Mouse (Mus musculus) T-helper 17 cell (primary cell): ENCODE results near the gene Ank3.

Experiments used
- in situ Hi-C, 2 experiments: fragments of 300-600 bp; cut with MboI, MseI; formaldehyde crosslinking; loops; 1 replicate in 1 of 2; 2 replicates in 1 of 2; pipeline ENCODE4 v1.15.1; 2025; ENCODE audit warnings: high pct_unique_total_duplicates in 2 of 2

The Ank3 gene

DNA sequence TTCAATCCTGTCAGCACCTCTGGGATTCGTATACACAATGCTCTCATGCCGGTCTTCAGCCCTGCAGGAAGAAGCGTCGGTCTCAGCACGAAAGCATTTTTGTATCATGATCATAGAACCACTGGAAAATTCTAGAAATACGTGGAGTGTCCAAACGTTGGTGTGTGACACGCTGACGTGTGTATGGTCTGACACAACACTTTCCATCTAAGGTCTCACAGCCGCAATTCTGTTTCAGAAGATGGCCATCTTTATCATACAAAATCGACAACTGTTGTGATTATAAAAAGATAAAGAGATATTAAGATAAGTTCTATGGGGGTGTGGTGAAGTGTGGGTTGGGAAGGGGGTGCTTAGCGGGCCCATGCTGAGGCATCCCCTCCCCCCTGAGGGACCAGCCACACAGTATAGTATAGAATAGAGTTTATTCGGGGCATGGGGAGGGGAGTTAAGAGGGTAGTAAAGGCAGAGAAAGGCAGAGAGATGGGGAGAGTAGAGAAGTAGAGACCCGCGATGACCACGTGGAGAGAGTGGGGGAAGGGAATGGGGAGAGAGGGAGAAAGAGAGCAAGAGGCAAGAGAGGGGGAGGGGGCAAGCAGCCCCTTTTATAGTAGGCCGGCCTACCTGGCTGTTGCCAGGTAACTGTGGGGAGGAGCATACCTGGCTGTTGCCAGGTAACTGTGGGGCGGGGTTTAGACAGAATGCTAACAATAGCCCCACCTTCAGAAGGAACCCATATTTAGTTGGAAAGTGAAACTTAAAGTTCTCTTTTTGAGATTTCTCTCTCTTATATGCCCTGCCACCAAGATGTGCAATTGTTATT, 172.1 kb downstream of the Ank3 start:
- in situ Hi-C loops = loop anchor here in 1 of 2 experiments (25.0 kb wide), 1 partner anchor 1908 kb away; no protein-coding TSS in a partner anchor

DNA sequence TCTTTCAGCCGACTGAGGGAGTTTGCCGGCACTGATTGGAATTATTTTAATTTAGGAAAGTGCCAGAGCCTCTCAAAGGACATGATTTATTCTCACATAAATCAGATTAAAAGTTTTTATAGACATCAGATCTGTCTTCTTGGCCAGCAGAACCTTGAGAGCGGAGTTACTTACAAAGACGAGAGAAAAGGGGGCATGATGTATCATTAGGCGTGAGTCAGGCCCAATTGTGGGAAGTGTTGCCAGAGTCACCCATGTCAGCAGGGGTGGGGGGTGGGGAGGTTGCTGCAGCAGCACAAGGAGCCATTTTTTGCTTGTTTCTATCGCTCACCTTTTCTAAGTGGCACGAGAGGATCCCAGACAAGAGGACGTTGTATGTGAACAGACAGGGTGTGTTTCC, 172.8 kb downstream of the Ank3 start:
- in situ Hi-C loops = loop anchor here in 1 of 2 experiments (25.0 kb wide), 1 partner anchor 1909 kb away; no protein-coding TSS in a partner anchor

DNA sequence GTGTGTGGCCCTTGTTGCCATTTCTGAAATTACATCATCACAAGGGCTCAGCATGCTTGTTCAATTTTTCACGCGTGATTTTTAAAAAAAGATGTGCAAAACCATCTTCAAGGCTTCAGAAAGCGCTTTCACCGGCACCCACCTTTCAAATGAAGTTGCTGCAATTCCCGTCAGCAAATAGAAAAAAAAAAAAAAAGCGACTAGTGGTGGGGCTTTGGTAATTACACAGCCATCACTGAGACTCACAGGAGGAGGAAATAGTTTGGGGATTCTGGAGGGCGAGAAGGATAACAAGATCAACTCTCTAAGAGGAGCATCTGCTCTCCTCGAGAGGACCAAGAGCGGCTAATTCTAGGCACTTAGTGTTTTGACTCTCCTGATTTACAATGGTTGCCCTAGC, 173.4 kb downstream of the Ank3 start:
- in situ Hi-C loops = loop anchor here in 1 of 2 experiments (25.0 kb wide), 1 partner anchor 1910 kb away; no protein-coding TSS in a partner anchor

DNA sequence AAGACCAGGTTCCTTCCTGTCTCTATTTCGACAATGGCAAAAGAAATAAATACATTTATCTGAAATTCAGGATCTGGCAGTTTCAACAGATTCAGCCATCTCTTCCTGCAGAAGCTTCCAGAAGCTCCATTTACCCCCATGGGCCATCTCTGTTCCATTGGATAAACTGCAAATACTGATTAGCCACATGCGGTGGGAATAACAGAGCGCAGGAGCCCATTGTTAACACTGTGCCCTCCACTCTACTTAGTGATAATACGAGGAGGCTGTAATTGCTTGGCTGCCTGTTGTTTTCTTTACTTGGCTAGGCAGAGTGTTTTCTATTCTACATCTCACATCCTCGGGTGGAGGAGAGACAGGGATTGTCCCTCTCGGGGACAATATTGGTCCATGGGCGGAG, 174.5 kb downstream of the Ank3 start:
- in situ Hi-C loops = loop anchor here in 1 of 2 experiments (25.0 kb wide), 1 partner anchor 1911 kb away; no protein-coding TSS in a partner anchor

DNA sequence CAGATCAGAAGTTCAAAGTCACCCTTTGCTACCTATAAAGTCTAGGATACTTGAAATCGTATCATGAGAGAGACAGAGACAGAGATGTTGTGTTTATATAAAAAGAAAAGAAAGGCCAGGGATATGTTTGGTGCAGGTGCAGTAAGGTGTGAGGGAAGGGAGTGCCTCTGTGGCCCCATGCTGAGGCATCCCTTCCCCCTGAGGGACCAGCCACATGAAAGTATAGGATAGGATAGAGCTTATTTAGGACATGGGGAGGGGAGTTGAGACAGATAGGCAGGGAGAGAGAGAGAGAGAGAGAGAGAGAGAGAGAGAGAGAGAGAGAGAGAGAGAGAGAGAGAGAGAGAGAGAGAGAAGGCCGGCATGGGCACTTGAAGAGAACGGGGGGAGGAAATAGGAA, 175.2 kb downstream of the Ank3 start:
- in situ Hi-C loops = loop anchor here in 1 of 2 experiments (25.0 kb wide), 1 partner anchor 1911 kb away; no protein-coding TSS in a partner anchor

DNA sequence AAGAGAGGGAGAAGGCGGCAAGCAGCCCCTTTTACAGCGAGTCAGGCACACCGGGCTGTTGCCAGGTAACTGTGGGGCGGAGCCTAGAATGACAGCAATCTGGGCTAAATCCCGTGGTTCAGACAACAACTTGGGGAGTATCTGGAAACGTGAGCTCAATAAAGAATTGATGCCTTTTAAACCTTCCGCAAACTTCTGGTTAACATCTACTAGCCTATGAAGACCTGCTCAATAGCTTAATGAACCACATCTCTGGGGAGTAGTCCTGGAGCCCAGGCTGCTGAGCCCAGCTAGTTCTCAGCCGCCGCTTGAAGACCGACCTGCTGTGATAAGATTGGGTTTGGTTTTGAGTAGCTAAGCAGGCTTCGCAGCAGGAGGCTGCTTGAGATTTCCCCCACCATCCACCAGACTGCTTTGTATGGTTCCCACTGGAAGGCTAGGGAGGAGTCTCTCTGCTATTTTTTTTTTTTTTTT, 175.7 kb downstream of the Ank3 start:
- in situ Hi-C loops = loop anchor here in 1 of 2 experiments (25.0 kb wide), 1 partner anchor 1912 kb away; no protein-coding TSS in a partner anchor

DNA sequence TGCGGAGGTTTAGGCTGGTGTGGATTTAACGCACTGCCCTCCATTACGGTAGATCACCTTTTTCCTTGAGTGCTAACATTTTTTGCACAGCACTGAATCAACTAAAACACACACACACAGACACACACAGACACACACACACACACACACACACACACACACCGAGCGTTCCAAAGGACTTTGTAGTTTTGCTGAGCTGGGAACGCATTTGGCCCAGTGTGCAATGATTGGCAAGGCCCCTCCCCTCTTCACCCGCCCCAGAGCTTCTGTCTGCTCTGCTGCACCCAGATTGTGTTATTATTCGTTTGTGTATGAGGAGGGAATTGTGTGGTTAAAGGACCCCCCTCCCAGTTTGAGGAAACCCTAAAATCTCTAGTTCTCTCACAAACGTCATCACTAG, 176.3 kb downstream of the Ank3 start:
- in situ Hi-C loops = loop anchor here in 1 of 2 experiments (25.0 kb wide), 1 partner anchor 1913 kb away; no protein-coding TSS in a partner anchor

DNA sequence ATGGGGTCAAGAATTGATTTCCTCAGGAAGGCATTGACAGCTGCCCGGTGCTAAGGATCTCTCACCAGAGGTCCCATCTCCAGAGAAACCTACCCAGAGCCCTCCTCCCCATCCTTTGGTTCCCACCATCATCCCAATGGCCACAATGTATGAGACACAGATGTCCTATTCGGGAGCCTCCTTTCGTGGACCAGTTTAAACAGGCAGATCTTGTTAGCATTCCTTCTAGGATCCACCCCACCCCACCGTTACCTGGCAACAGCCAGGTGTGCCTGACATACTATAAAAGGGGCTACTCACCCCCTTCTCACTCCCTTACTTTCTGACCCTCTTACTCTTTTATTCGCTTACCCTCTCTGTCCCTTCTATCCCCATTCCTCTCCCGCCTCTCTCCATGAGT, 176.9 kb downstream of the Ank3 start:
- in situ Hi-C loops = no loop called here

DNA sequence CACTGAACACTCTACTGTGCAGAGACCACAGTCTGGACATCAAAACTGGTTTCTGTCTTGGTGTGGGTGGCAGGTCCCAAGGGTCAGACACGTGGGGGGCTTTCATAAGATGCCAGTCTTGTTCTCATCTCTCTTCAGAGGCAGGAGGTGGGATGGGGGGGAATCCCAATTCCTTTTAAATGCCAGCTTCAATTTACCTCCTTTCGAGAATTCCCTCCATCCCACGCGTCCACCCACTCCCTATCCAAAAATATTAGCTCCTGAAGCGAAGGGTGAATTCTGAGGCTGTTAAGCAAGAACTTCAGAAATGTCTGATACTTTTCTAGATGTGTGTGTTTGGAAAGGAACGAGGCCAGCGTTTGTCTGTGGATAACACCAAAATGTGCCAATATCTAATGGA, 177.7 kb downstream of the Ank3 start:
- in situ Hi-C loops = no loop called here

DNA sequence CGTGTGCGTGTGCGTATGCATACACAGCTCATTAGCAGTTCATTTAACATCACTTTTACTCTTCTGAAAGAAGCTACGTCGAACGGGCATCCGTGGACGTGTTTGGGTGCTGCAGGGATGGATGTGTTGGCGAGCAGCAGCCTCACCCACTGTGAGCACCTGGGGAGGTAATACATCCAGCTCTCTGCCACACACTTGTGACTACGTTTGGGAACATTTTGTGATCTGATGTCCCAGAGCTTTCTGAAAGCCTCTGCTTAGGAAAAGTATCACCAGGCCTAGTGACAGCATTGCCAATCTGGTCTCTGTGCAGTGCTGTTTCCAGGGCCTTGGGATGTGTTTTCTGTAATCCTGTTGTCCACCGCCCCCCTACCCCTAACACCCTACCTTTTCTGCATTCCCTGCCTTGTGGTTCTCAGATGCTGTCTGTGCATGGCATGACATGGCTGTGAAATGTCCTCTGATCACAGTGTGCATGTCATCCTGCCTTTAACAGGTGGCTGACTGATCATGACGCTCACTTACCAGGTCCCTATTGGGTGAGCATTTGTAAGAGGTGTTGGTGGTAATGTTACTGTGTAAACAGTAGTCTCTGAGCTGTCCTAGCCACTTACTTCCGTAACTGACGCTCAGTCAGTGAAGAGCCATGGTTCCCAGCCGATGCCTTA, 178.6 kb downstream of the Ank3 start:
- in situ Hi-C loops = no loop called here

DNA sequence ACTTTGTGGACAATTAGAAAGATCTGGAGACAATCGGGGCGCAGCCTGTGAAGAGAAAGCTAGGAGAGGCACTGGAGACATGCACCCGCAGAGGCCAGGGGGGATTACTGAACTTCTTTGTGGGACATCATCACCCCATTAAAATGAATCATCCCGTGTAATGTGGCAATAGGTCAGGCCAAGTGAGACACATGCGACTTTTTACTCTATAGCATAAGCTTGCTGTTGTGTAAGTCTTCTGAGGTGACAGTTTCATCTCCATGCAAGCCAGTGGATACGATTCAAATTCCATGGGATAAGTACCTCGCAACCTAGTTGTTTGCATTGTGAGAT, 179.1 kb downstream of the Ank3 start:
- in situ Hi-C loops = no loop called here

DNA sequence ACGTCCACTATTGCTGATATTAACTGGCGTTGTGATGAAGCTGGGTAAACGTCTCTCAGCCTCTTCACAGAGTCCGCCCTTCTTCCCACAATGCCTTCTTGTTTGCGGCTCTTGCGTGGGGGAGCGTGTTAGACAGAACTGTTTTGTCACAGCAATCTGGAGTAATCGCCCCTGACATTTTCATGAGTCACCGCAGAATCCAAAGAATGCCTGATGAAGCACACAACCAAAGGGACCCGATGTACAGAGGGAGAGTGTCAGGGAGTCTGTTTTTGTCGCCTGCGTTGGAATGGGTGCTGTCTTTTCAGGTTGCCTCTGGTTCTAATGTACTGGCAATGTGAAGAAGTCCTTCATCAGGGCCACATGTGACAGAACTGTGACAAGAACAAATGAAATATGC, 181.0 kb downstream of the Ank3 start:
- in situ Hi-C loops = no loop called here

DNA sequence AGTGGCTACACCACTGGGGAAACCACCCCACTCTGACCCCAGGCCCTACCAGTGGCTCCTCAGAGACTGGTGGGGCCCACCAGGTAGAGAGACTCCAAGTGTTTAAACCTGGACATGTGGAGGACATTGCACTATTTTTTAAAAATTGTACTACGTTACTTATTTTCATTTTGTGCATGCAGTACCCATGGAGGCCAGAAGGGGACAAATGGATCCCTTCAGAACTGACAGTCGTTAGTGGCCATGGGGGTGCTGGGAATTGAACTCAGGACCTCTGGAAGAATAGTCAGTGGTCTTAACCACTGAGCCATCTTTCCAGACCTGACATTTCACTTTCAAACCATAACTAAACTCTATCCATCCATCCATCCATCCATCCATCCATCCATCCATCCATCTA, 183.0 kb downstream of the Ank3 start:
- in situ Hi-C loops = no loop called here

DNA sequence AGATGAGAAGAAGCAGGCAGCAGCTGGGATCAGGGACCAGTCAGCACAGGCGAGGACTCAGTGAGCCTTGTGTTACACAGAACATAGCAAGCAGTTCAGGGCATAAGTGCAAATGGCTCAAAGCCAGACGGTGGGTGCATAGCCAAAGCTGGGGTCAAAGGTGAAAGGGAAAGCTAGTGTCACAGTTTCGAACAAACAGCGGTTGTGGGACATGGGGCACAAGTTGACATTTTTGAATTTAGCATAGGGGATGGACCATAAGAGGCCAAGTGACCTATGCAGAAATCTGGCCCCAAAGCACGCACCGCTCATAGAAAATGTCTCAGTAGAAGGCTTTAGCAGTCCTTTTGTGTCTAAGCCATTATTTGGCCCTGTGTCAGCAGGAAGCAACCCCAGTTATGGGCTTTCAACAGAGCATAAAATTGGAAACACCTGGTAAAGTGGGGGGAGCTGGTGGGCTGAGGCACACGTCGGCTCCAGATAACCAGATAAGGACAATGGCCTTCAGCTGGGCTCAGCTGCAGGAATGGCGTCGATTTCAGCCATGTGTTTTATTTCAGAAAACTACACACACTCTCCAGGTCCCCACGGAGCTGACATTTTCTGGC, 185.4 kb downstream of the Ank3 start:
- in situ Hi-C loops = no loop called here

DNA sequence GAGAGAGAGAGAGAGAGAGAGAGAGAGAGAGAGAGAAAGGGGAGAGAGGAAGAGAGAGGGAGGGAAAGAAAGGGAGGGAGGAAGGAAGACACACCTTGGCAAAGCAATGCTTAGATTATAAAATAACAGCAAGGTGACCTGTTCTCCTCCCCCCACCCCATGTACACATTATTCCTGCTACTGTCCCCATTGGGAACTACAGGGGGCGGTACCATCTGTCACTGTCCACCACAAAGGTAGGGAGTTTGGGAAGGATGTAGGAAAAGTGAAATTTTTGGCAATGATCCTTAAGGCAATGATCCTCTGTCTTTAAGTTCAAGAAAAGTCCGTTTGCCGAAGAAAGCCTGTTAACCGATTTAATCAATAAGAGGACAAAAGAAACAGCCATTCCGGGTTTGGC, 186.0 kb downstream of the Ank3 start:
- in situ Hi-C loops = no loop called here

DNA sequence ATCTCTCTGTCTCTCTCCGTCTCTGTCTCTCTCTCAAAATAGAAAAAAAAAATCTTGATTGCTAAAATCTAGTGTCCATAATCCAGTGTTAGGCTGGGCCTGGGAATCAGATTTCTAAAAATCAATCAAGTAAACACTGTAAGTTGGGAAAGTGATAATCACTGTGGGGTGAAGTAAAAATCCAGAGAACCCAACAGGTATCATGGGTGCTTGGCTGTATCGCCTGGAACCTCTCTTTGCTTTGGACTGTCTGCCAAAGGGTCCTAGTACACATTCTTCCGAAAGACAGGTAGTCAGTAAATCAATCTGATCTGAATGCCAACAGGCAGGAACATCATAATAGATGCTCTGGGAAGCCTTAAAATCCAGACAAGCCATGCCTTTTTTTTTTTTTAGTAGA, 186.7 kb downstream of the Ank3 start:
- in situ Hi-C loops = no loop called here

DNA sequence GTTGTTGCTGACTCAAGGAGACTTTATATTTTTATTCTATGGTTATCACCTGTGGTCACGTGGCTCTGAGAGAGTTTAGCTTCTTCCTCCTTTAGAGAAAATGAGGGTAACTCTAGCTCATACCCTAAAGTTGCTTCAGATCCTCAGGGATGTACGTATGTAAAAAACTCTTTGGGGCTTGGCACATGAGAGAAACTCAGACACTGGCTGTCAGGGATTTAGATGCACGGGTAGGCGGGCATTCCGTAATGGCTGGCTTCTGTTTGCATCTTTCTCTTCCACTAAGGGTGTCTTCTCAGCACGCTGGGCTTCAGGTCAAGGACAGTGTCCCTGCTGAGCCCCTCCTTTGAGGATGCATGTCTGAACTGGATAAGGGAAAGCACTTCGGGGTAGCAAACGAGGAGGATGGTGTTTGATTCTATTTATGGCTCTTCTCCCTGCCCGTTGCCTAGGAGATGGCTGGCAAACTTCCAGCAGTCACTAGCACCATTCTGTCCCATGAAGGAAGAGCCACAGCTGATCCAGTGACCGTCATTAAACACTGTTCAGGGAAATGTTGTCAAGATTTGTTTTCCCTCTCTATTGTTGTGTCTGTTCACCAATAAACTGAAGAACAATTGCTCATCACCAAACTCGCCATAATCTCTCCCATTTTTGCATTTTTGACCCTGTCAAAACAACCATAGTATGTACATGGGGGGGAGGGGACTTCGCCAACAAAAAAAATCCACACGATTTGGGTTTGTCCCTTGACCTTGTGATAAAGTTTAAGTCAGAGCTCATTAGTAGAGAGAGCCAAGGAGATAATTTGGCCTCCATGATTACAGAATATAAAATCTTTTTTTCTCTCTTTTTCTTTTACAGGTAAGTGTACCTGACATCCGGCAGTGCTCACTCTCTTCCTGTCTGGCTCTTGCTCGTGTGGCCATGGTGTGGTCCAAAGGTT, 195.9 kb downstream of the Ank3 start:
- in situ Hi-C loops = loop anchor here in 1 of 2 experiments (5.0 kb wide), 1 partner anchor 67 kb away; no protein-coding TSS in a partner anchor

DNA sequence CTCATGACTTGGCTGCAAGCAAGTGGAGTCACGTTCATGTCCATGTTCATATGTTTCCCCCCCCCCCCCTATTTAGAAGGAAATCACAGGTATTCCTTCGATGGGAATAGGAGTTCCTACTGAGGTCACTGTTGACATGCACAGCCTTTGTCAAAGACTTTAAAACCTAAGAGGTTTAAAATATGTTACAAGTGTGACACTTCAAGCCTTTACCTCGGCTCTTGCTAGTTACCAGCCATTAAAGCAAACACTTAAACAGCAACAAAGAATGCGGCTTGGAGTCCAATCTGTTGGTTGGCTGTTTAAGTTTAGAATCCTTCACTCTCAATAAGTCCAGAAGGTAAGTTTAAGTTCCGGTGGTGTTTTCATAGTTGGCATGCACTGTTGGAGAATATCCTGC, 196.9 kb downstream of the Ank3 start:
- in situ Hi-C loops = loop anchor here in 1 of 2 experiments (5.0 kb wide), 1 partner anchor 68 kb away; no protein-coding TSS in a partner anchor

DNA sequence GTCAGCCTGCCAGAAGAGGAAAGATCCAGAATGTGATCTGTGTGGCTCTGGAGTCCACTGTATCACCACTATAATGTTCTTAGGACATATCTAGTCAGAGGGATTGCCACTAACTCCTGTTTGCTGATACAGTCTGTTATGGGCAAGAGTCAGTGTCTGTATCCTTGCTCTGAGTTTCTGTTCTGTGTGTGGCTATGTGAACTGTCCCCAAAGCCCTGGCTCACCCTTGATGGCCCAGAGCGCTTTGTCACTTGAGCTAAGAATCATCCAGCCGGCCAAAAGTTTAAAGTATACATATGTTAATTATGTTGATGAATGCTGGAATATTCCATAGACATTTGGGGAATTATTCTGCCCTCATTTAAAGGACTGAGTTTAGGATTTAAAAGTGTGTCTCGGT, 202.9 kb downstream of the Ank3 start:
- in situ Hi-C loops = no loop called here

DNA sequence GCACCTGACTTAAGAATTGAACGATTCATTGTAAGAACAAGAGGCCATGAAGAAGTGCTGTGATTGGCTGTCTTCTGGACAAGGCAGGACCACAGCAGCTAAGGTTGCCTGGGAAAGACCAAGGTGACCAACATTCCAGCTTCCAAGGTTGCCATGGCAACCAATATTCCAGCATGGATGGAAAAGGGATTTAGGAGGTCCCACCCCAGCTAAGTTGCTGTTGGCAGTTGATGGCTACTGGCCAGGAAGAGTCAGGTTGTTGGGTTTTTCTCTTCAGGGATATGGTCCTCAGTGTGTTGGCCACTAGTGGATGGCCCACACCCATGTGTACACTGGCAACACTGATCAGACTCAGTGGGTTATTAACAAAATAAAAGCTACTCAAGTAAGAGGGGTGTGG, 204.1 kb downstream of the Ank3 start:
- in situ Hi-C loops = no loop called here

DNA sequence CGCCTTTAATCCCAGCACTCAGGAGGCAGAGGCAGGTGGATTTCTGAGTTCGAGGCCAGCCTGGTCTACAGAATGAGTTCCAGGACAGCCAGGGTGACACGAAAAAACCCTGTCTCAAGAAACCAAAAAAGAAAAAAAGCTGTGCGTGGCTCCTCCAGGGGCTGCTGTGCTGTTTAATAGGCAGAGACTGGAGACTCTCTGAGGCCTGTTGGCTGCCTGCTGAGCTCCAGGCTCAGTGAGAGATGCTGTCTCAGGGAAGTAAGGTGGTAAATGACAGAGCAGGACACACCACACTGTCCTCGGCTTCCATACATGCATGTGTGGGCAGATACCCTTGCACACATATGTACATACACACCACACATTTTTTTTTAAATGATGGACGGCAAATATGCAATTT, 206.0 kb downstream of the Ank3 start:
- in situ Hi-C loops = no loop called here
